Mouse (Mus musculus) heart, adult 9 months (tissue): ENCODE measurements at regions not wholly inside any gene's neighbourhood (a gene's known extent, or its start where the extent isn't known, plus 50 kb on each side); places are given as distances from the start of the nearest gene placed in this dataset.

Experiments used
- DNase-seq, 2 experiments: peaks; one replicate each; pipeline ENCODE4 v3.0.0; 2022; ENCODE audit warnings: low spot score in 2 of 2

GRCm38 (mm10) chr3:21819030-21819429 is 257.4 kb upstream of the Tbl1xr1 start:
- peak in 1 of 2 experiments; percentile 12 for DNase-seq

DNA sequence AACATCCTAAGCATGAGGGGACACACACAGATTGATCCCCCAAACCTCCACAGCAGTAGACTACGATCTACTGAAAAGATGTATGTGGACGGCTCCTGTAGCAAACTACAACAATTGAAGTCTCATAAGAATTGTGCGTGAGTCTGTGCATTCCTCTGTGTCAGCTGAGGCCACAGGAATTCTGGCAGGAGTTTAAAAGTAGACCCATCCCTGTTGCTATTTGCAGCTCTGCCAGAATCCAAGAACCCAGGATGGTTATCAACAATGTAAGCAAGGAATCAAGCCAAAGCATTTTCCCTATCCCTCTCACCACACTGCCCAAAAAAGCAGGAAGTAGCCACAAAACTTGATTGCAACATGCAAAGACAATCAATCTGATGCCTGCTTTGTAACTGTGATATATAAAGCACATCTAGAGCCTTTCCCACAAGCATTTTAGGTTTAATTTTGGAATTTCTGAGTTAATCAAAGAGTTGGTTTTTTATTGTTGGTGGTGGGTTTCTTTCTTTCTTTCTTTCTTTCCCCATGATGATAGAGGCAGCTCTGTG is 256.3 kb upstream of the Tbl1xr1 start:
- DNase-seq = peak in 1 of 2 experiments; percentile 10

DNA sequence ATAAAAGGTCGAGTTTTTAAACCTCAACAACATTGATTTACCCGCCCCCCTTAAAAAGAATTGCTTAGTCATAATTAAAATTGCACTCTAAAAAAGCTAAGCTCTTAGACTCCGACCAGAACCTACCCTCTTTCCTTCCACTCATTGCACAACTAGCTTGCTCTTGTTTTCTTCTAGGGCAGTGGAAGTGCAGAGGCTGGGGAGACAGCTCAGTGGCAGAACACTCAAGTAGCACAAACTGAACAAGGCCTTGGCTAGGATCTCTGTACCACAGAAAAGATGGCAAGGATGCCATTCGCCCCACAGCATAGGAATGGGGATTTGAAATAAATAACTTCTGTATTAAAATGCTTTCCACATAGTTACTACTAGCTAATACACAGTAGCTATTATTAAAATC is 253.8 kb upstream of the Tbl1xr1 start:
- no peak for DNase-seq

GRCm38 (mm10) chr3:21823331-21823730 is 253.1 kb upstream of the Tbl1xr1 start:
- no peak for DNase-seq

- peak; percentile 9 to 19 for DNase-seq
Observed at GRCm38 (mm10) chr3:21824101-21824880, 252.2 kb upstream of the Tbl1xr1 start.

GRCm38 (mm10) chr3:21824913-21825610 is 251.4 kb upstream of the Tbl1xr1 start:
- DNase-seq = no peak

GRCm38 (mm10) chr3:21827656-21828055 is 248.8 kb upstream of the Tbl1xr1 start:
- DNase-seq = no peak

- DNase-seq = no peak
Observed at GRCm38 (mm10) chr3:21833111-21833510, 243.3 kb upstream of the Tbl1xr1 start.

DNA sequence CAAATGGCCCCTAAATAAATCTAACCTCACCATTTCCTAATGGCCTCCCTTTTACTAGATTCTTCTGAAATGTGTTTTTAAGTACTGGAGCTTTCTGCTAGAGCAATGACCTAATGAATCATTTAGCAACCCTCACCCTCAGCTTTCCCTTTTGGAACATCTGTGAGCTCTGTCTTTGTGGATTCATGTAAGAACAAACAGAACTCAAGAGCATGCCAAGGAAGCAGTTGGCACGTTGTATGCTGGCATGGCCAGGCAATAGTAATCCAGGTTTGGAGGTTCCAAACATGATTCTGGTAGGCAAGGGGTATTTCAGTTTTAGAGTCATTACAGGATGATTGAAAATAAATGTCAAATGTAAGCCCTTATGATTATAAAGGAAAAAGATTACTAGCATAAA is 240.9 kb upstream of the Tbl1xr1 start:
- no peak for DNase-seq

GRCm38 (mm10) chr3:21837297-21837946 is 239.0 kb upstream of the Tbl1xr1 start:
- DNase-seq = peak in 1 of 2 experiments; percentile 8

GRCm38 (mm10) chr3:21840751-21841488 is 235.5 kb upstream of the Tbl1xr1 start:
- DNase-seq = peak in 1 of 2 experiments; percentile 6

DNA sequence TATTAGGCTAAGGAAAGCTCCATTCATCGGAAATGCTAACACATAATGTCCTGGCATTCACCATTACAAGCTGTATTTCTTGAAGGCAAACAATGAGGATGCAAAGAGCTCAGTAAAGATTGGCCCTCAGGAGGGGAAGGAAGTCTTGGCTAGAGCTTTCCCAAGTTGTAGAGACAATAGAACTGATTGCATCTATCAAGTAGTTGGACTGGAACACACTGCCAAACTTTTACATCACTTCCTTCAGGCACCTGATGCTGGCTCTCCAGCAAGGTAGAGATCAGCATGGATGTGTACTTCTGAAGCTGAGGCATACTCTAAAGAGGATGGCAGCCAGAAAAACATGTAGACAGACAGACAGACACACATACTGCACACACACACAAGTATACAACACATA is 234.9 kb upstream of the Tbl1xr1 start:
- peak in 1 of 2 experiments; percentile 33 for DNase-seq

- DNase-seq = no peak
Observed at GRCm38 (mm10) chr3:21842545-21843291, 233.7 kb upstream of the Tbl1xr1 start.

- no peak for DNase-seq
Observed at GRCm38 (mm10) chr3:21843292-21843852, 233.1 kb upstream of the Tbl1xr1 start.

GRCm38 (mm10) chr3:21849831-21850230 is 226.6 kb upstream of the Tbl1xr1 start:
- no peak for DNase-seq

- DNase-seq = no peak
Observed at GRCm38 (mm10) chr3:21850977-21851376, 225.5 kb upstream of the Tbl1xr1 start.

DNA sequence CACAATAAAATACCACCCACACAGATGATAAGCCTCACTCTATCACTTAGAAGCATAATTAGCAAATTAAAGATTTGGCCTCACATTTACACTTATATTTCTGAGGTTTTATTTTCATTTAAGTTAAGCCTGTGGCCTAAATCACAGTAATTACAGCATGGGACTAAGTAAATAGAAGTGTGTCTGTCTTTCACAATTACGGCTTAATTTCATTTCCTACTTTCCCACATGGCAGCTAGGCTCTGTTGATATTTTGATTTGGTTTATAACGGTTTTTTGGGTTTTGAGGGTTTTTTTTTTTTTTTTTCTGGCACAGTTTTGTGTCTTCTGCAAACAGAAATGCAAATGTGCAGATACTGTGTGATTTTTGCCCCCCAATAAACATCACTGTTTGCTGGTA is 222.1 kb upstream of the Tbl1xr1 start:
- no peak for DNase-seq

GRCm38 (mm10) chr3:21859436-21859835 is 217.0 kb upstream of the Tbl1xr1 start:
- no peak for DNase-seq

GRCm38 (mm10) chr3:21860915-21861635 is 215.4 kb upstream of the Tbl1xr1 start:
- DNase-seq = no peak

- no peak for DNase-seq
Observed at GRCm38 (mm10) chr3:21861636-21861970, 214.8 kb upstream of the Tbl1xr1 start.
